Mouse (Mus musculus) spleen, embryonic (tissue): ENCODE measurements around the gene Trpm3.

Source experiments
- CTCF ChIA-PET: fragments of 350-600 bp; sonication (Branson Sonifier 250); formaldehyde crosslinking; loops from one replicate; lab custom pipeline; 2022; lab: Charles Lee

Trpm3 gene

GRCm38 (mm10) chr19:22635635-22636034, 496.8 kb downstream of the Trpm3 start:
- CTCF ChIA-PET = no interaction called here

GRCm38 (mm10) chr19:22637786-22638185, 498.9 kb downstream of the Trpm3 start:
- CTCF ChIA-PET = no interaction called here

DNA sequence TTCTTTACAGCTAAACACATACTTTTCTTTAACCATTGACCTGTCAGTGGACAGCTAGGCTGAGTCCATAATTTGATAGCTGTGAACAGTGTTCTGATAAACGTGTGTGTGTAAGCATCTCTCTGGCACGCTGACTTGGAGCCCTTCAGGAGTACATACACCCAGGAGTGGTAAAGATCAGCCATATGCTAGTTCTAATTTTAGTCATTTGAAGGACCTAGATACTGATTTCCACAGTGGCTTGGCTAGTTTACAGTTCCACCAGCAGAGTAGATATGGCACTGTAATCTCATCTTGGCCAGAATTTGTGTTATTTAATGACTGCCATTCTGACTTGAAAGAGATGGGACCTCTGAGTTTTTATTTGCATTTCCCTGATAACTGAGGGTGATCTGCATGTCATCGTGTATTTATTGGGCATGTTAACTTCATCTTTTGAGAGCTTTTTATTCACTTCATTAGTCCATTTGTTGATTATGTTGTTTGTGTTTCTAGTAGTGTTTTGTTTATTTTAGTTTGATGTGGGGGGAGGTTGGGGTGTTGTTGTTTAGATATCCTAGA, 499.6 kb downstream of the Trpm3 start:
- CTCF ChIA-PET = no interaction called here

DNA sequence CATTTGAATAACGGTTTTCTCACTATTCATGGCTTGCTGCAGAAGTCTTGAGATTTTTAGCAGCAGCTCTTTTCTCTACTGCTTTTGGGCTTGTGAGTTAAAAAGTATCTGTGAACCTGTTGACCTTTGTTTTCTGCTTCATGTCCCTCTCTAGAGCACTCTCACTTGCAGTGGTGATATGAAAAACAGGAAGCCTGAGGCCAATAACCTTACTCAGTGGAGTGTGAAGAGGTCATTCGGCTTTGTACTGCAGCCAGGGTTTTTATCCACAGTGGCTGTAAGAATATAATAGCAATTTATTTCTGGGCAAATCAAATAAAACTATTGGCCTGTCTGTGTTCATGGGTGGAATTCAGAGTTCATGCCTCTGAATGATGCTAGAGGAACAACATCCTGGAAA, 503.3 kb downstream of the Trpm3 start:
- CTCF ChIA-PET = no interaction called here

DNA sequence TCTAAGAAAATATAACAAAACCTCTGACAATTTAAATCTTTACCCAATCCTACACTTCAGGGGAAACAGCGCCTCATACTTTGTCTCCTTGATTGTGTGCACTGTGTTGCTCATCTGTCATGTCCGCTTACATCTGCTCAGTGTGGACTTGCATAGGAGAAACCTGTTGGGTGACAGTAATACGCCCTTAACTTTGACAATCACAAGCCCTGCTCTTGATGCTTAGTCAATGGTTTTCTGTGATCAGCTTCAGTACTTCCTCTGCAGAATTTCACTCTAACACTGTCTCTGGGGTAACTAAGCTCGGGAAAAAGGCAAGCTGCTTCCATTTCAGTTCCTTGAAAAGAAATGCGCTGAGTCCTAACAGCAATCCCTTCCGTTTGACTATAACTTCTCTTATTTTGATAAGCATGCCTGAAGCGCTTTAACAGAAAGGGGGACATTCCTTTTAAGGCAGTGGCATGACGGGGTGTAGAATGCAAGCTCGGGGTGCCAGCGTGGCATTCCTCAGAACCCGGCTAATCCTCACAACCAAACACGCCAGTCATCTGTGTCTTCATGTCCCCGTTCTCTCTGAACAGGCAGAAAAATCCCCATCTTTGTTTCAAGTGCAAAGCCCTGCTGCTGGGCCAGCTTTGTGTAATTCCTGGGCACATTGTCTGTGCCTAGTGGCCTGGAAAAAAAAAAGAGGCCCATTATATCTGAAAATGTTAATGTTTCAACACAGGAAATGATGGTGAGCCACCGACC, 517.8 kb downstream of the Trpm3 start:
- CTCF ChIA-PET = no interaction called here

GRCm38 (mm10) chr19:22657251-22657650, 518.4 kb downstream of the Trpm3 start:
- CTCF ChIA-PET = no interaction called here

- CTCF ChIA-PET = no interaction called here
Observed at GRCm38 (mm10) chr19:22665401-22665800, 526.6 kb downstream of the Trpm3 start.

- CTCF ChIA-PET = interaction anchor here (0.6 kb wide), 1 partner anchor 53 kb away, joined by 8 read pairs; no protein-coding TSS in a partner anchor
Observed at GRCm38 (mm10) chr19:22670222-22670621, 531.4 kb downstream of the Trpm3 start.

- CTCF ChIA-PET = no interaction called here
Observed at GRCm38 (mm10) chr19:22672892-22673291, 534.0 kb downstream of the Trpm3 start.

- CTCF ChIA-PET = no interaction called here
Observed at GRCm38 (mm10) chr19:22676206-22676605, 537.4 kb downstream of the Trpm3 start.

- CTCF ChIA-PET = no interaction called here
Observed at GRCm38 (mm10) chr19:22682238-22682637, 543.4 kb downstream of the Trpm3 start.

DNA sequence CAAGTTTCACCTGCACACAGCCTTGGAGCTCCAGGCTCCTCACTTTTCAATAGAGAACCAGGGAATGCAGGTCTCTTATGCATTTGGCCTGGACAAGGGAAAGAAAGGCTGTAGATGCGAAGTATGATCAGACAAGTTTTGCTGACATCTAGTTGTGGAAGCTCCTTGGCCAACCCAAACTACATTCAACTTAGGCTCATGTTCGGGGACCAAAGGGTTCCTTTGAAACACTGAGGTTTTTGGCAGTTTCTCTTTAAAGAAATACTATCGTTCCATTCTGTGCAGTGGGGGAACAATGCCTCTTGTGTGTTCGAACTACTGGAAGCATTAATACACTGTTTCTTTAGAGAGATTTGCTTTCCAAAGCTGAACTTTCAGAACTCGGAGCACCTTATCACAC, 553.1 kb downstream of the Trpm3 start:
- CTCF ChIA-PET = no interaction called here

GRCm38 (mm10) chr19:22692553-22692952, 553.7 kb downstream of the Trpm3 start:
- CTCF ChIA-PET = no interaction called here

GRCm38 (mm10) chr19:22692956-22693355, 554.1 kb downstream of the Trpm3 start:
- CTCF ChIA-PET = no interaction called here

DNA sequence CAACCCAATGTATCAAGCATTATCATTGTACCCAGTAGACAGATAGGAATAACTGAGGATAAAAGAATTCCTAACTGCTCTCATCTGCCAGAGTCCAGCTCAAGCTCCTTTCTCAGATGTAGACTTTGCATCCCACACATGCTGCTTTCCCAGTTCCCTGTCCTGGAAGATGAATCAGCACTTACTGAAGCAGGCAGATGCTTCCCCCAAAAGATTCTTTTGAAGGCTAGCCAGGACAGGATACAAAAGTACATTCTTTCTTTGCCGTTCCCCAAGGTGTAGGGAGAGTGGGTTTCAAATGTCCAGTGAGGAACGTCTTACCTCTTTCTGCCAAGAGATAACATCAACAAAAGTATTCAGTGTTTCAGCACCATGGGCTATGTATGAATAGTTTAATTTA, 556.6 kb downstream of the Trpm3 start:
- CTCF ChIA-PET = no interaction called here

DNA sequence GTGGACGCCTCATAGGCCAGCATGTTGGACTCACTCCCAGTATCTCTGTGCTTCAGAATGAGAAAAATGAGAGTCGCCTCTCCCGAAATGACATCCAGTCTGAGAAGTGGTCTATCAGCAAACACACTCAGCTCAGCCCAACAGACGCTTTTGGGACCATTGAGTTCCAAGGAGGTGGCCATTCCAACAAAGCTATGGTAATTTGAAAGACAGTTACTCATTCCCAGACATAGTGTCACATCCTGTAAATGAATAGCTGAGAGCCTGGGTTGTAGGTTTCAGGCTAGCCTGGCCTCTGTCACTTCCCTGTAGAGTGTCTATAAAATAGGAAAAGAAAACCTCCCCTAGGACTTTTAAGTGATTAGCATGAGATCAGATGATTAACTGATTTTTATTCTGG, 559.9 kb downstream of the Trpm3 start:
- CTCF ChIA-PET = no interaction called here

GRCm38 (mm10) chr19:22700871-22701651, 562.2 kb downstream of the Trpm3 start:
- CTCF ChIA-PET = no interaction called here

DNA sequence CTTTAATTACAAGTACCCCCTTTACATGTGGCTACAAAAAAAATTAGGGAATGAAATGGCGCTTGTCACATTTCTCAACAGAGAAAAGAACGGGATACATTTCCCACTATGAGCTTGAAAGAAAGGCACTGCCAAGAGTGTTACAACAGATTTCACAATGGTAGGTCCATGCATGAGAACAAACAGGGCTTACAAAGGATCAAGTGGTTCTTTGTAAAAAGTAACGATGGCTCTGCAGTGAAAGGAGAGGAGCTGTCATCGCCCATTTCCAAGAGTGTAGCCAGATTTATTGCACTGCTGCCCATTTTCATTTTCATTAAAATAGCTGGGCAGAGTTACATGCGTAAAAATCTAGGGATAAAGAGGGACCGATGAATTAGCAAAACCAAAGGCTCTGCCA, 565.0 kb downstream of the Trpm3 start:
- CTCF ChIA-PET = no interaction called here

DNA sequence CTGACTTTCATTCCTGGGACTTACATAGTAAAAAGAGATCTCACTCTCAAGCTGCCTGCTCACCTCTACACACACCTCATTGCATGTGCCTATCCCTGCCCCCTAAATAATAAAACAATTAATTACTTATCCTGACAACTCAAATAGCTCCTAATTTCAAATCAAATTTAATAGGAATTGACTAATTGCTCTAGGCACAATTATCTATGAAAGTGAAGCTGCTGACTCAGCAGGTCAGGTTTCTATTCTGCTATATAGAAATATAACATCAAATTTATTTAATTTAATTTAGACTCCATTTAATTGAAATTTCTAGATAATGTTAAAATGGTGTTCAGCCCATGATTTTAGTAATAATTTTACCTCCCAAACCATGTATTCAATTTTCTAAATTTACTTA, 566.6 kb downstream of the Trpm3 start:
- CTCF ChIA-PET = no interaction called here

GRCm38 (mm10) chr19:22719027-22719426, 580.2 kb downstream of the Trpm3 start:
- CTCF ChIA-PET = no interaction called here

DNA sequence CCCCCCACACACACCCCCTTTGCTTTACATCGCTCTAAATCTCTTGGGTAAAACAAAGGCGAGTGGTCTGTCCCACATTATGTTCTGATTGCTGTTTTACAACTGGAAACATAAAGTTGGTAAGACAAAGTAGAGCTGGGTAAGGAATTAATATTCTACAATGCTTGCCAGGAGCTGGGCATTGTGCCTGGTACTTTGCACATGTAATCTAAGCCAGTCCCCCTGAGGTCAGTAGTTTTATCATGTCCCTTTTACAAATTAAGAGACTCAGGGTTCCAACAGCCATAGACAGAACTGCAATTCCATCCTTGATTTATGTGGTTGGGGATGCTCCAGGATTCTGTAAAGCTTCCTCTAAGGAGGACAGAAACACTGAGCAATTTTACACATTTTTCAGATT, 591.0 kb downstream of the Trpm3 start:
- CTCF ChIA-PET = no interaction called here

GRCm38 (mm10) chr19:22730971-22731370, 592.1 kb downstream of the Trpm3 start:
- CTCF ChIA-PET = no interaction called here

GRCm38 (mm10) chr19:22736870-22737269, 598.0 kb downstream of the Trpm3 start:
- CTCF ChIA-PET = interaction anchor here (0.8 kb wide), 1 partner anchor 17 kb away, joined by 3 read pairs; no protein-coding TSS in a partner anchor
